Mouse (Mus musculus) lung, embryonic 14.5 days (tissue): ENCODE measurements around the gene Spata46. TPM values are rescaled to one million over a fixed set of nuclear protein-coding genes. Genes with fewer than 3 reads are reported as not detected.
A peak's percentile ranks its signal among the peaks of the same experiment; 100 is the strongest.

ENCODE experiments used
- ATAC-seq: fragments of 200-750 bp; cut with Nextera tagmentation; 2 replicates; pipeline ENCODE4 v1.8.0; 2017; ENCODE audit warnings: mild to moderate bottlenecking, moderate TSS enrichment, moderate library complexity; ENCODE audit not compliant: insufficient read depth
- DNase-seq: peaks from one replicate; pipeline ENCODE4 v3.0.0-alpha.2; 2015
- H3K27ac ChIP-seq: fragments of 300-500 bp; sonication (generic); 2 replicates; pipeline ENCODE4 v1.5.1; 2014; ENCODE audit warnings: low read depth, mild to moderate bottlenecking, moderate library complexity
- H3K27me3 ChIP-seq: fragments of 300-500 bp; sonication (generic); 2 replicates; pipeline ENCODE4 v1.6.1; 2014; ENCODE audit warnings: low read length, control low read depth; ENCODE audit not compliant: insufficient read depth
- H3K36me3 ChIP-seq: fragments of 300-500 bp; sonication (generic); 2 replicates; pipeline ENCODE4 v1.6.1; 2014; ENCODE audit warnings: control low read depth; ENCODE audit not compliant: insufficient read depth
- H3K4me1 ChIP-seq: fragments of 300-500 bp; sonication (generic); 2 replicates; pipeline ENCODE4 v1.6.1; 2014; ENCODE audit warnings: antibody characterized with exemption, control low read depth; ENCODE audit not compliant: insufficient read depth
- H3K4me2 ChIP-seq: fragments of 300-500 bp; sonication (generic); 2 replicates; pipeline ENCODE4 v1.6.1; 2014; ENCODE audit warnings: mild to moderate bottlenecking
- H3K4me3 ChIP-seq: fragments of 300-500 bp; sonication (generic); 2 replicates; pipeline ENCODE4 v1.5.1; 2014; ENCODE audit warnings: low read depth, low read length
- H3K9ac ChIP-seq: fragments of 300-500 bp; sonication (generic); 2 replicates; pipeline ENCODE4 v1.6.1; 2014
- H3K9me3 ChIP-seq: fragments of 300-500 bp; sonication (generic); 2 replicates; pipeline ENCODE4 v1.6.1; 2016; ENCODE audit warnings: low read depth, low read length, control low read depth
- CTCF ChIP-seq: IDR thresholded peaks from 2 replicates; pipeline ENCODE4 v1.5.1; 2016; ENCODE audit warnings: antibody characterized with exemption, low read depth
- whole genome bisulfite sequencing: fragments of 180-500 bp; shearing (Covaris S2); extraction: QIAGEN DNeasy Blood & Tissue Kit; methylation state at CpG from one replicate; pipeline ENCODE4 v1.1.7; 2014; 5-methylcytosine and 5-hydroxymethylcytosine counted together
- polyA plus RNA-seq: library from polyadenylated mRNA; unstranded; fragments of >200 nt; fragmentation: Nextera tagmentation; extraction: Ambion mirVana; gene quantifications from 2 replicates; pipeline ENCODE4 v1.2.1, GENCODE M21; 2014

Gene Spata46
- polyA plus RNA-seq, 1 experiment from 2014 or later, result 1.2 TPM

GRCm38 (mm10) chr1:170339943-170340342 is 31.3 kb downstream of the Spata46 start:
- H3K9ac ChIP-seq, result no peak overlapping the region
- no peaks in the 10 kb centered on the region for H3K36me3 ChIP-seq
- no peak overlapping the region for H3K27ac ChIP-seq
- H3K9me3 ChIP-seq, result no peaks in the 10 kb centered on the region
- no peaks in the 10 kb centered on the region for H3K4me1 ChIP-seq
- ATAC-seq, result no peak
- no peak overlapping the region for H3K4me2 ChIP-seq
- WGBS, result 88% methylated on average over 3 of the region's 3 CpGs
- no peak for DNase-seq
- H3K4me3 ChIP-seq, result no peak overlapping the region
- no peak for TF ChIP-seq CTCF
- H3K27me3 ChIP-seq, result no peaks in the 10 kb centered on the region

- ATAC-seq (no peak), DNase-seq (no peak)
- Histone ChIP-seq H3K27me3 (no peaks in the 10 kb centered on the region), H3K4me3 (no peak overlapping the region), H3K4me2 (no peak overlapping the region), H3K9ac (no peak overlapping the region), H3K9me3 (no peaks in the 10 kb centered on the region), H3K4me1 (no peaks in the 10 kb centered on the region; the same call in 1 of the 2 replicates), H3K27ac (no peak overlapping the region), H3K36me3 (no peaks in the 10 kb centered on the region)
- no peak for TF ChIP-seq CTCF
- WGBS, result 71% methylated on average over 8 of the region's 8 CpGs
These were observed 34.5 kb downstream of the Spata46 start for GRCm38 (mm10) chr1:170343081-170343480.

- Histone ChIP-seq H3K4me2 (no peak overlapping the region), H3K9ac (no peak overlapping the region), H3K36me3 (no peaks in the 10 kb centered on the region), H3K9me3 (no peaks in the 10 kb centered on the region), H3K4me3 (no peak overlapping the region), H3K27me3 (no peaks in the 10 kb centered on the region), H3K4me1 (no peaks in the 10 kb centered on the region; the same call in 1 of the 2 replicates), H3K27ac (no peak overlapping the region)
- ATAC-seq (no peak), DNase-seq (no peak)
- TF ChIP-seq CTCF, result no peak
- WGBS, result 91% methylated on average over 4 of the region's 4 CpGs
These were observed 35.3 kb downstream of the Spata46 start for GRCm38 (mm10) chr1:170343906-170344305.

- H3K36me3 ChIP-seq, result no peaks in the 10 kb centered on the region
- H3K9me3 ChIP-seq, result no peaks in the 10 kb centered on the region
- no peaks in the 10 kb centered on the region for H3K27me3 ChIP-seq
- TF ChIP-seq CTCF, result no peak
- no peak overlapping the region for H3K4me3 ChIP-seq
- H3K4me2 ChIP-seq, result no peak overlapping the region
- DNase-seq (no peak), ATAC-seq (peak; percentile 47; the same call in 1 of the 2 replicates)
- no peaks in the 10 kb centered on the region; the same call in 1 of the 2 replicates for H3K4me1 ChIP-seq
- no peak overlapping the region for H3K27ac ChIP-seq
- H3K9ac ChIP-seq, result no peak overlapping the region
- 66% methylated on average over 3 of the region's 3 CpGs for WGBS
These were observed 37.7 kb downstream of the Spata46 start for GRCm38 (mm10) chr1:170346266-170346665.

DNA sequence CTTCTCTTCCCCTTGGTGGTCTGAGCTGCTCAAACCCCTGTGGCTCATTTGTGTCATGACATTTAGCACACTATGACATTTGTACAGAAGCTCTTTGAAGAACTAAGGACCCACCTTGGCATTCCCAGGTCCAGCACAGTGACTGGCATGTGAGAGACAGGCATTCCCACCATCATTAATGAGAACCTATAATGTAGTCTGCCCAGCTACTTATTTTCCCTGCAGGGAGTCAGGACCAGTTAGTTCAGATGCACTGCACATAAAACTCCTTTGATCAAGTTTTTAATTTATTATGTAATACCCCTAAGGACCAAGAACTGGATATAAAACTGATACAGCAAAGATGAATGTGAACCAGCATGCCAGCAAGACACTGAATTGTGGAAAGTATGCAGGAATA is 42.5 kb downstream of the Spata46 start:
- DNase-seq (no peak), ATAC-seq (no peak)
- Histone ChIP-seq H3K27me3 (no peaks in the 10 kb centered on the region), H3K4me2 (no peak overlapping the region), H3K9ac (no peak overlapping the region), H3K9me3 (no peaks in the 10 kb centered on the region), H3K4me3 (no peak overlapping the region), H3K27ac (no peak overlapping the region), H3K36me3 (no peaks in the 10 kb centered on the region), H3K4me1 (no peaks in the 10 kb centered on the region; the same call in 1 of the 2 replicates)
- TF ChIP-seq CTCF, result no peak

GRCm38 (mm10) chr1:170353335-170353734 is 44.7 kb downstream of the Spata46 start:
- no peak overlapping the region for H3K9ac ChIP-seq
- no peak overlapping the region for H3K4me2 ChIP-seq
- H3K9me3 ChIP-seq, result no peaks in the 10 kb centered on the region
- no peak overlapping the region for H3K27ac ChIP-seq
- no peak overlapping the region for H3K4me3 ChIP-seq
- no peak for ATAC-seq
- WGBS, result 56% methylated on average over 3 of the region's 3 CpGs
- TF ChIP-seq CTCF, result no peak
- no peaks in the 10 kb centered on the region for H3K36me3 ChIP-seq
- no peaks in the 10 kb centered on the region for H3K27me3 ChIP-seq
- DNase-seq, result no peak
- H3K4me1 ChIP-seq, result no peaks in the 10 kb centered on the region

GRCm38 (mm10) chr1:170360183-170360915 is 51.7 kb downstream of the Spata46 start:
- H3K9ac ChIP-seq, result no peak overlapping the region
- H3K27ac ChIP-seq, result no peak overlapping the region
- H3K9me3 ChIP-seq, result no peaks in the 10 kb centered on the region
- no peaks in the 10 kb centered on the region for H3K36me3 ChIP-seq
- TF ChIP-seq CTCF, result no peak
- ATAC-seq (no peak), DNase-seq (no peak)
- 34% methylated on average over 10 of the region's 10 CpGs for WGBS
- no peaks in the 10 kb centered on the region for H3K27me3 ChIP-seq
- H3K4me1 ChIP-seq, result 0 out of 2 replicates have a peak, but pooled peaks cover 2% of the 10 kb centered on the region
- no peak overlapping the region for H3K4me3 ChIP-seq
- no peak overlapping the region for H3K4me2 ChIP-seq

Other genes starting within 250 kb of the Spata46 start
- 52.4 and 53.6 TPM in 2 replicates for gene Ddr2, start 198.0 kb upstream of the Spata46 start, polyA plus RNA-seq
- 54.4 and 59.5 TPM in 2 replicates for gene Uap1, start 133.8 kb upstream of the Spata46 start, polyA plus RNA-seq
- 12.0 and 12.3 TPM in 2 replicates for gene Uhmk1, start 93.4 kb upstream of the Spata46 start, polyA plus RNA-seq
- 0.24 TPM in 1 of 2 replicates, not detected in the other for gene Sh2d1b2, start 76.1 kb upstream of the Spata46 start, polyA plus RNA-seq
- gene Sh2d1b1, start 31.5 kb upstream of the Spata46 start, polyA plus RNA-seq, result 0.28 and 0.45 TPM in 2 replicates
- 2.7 and 2.9 TPM in 2 replicates for gene Gm7694, start 2.5 kb upstream of the Spata46 start, polyA plus RNA-seq